Mouse (Mus musculus): Measurements from ENCODE around the gene Trim10. TPM values are rescaled to one million over a fixed set of nuclear protein-coding genes. Genes with fewer than 3 reads are reported as not detected.
A peak's percentile ranks its signal among the peaks of the same experiment; 100 is the strongest.

Gene Trim10
- polyA plus RNA-seq, 1 experiment: not detected

GRCm38 (mm10) chr17:36830470-36830869 is 38.9 kb upstream of the Trim10 start:
- H3K36me3 ChIP-seq (ENCODE audit: control insufficient read depth, insufficient read depth): no peaks in the 10 kb centered on the region
- no peak for TF ChIP-seq E2F4 (IDR thresholded peaks at IDR 0.05; ENCODE audit: insufficient read depth)
- TF ChIP-seq POLR2AphosphoS2 (IDR thresholded peaks at IDR 0.05; ENCODE audit: insufficient read length, low read depth): no peak
- no peak for TF ChIP-seq REST (IDR thresholded peaks at IDR 0.05; ENCODE audit: insufficient read depth, insufficient read length)
- H3K4me3 ChIP-seq: no peak overlapping the region
- no peaks in the 10 kb centered on the region for H3K79me2 ChIP-seq (ENCODE audit: control insufficient read depth, insufficient read depth)
- H3K4me2 ChIP-seq (ENCODE audit: low read depth): no peak overlapping the region
- no peak overlapping the region for H3ac ChIP-seq (ENCODE audit: control insufficient read depth, insufficient read length)
- peaks cover 18% of the 10 kb centered on the region for H3K27me3 ChIP-seq (ENCODE audit: control insufficient read depth, insufficient read depth, insufficient read length)

GRCm38 (mm10) chr17:36832694-36833093 is 36.7 kb upstream of the Trim10 start:
- H3K36me3 ChIP-seq (ENCODE audit: control insufficient read depth, insufficient read depth): no peaks in the 10 kb centered on the region
- no peak overlapping the region for H3K4me3 ChIP-seq
- no peak overlapping the region for H3K4me2 ChIP-seq (ENCODE audit: low read depth)
- no peaks in the 10 kb centered on the region for H3K79me2 ChIP-seq (ENCODE audit: control insufficient read depth, insufficient read depth)
- no peak overlapping the region for H3ac ChIP-seq (ENCODE audit: control insufficient read depth, insufficient read length)
- H3K27me3 ChIP-seq (ENCODE audit: control insufficient read depth, insufficient read depth, insufficient read length): peaks cover 10% of the 10 kb centered on the region
- no peak for TF ChIP-seq POLR2A (IDR thresholded peaks at IDR 0.05; ENCODE audit: insufficient read length, low read depth)
- no peak for TF ChIP-seq MYOD1 (IDR thresholded peaks at IDR 0.05; ENCODE audit: control insufficient read depth in 1 of 3, insufficient read length in 2 of 3, low read depth in 2 of 3)
- no peak for TF ChIP-seq TCF12 (IDR thresholded peaks at IDR 0.05; ENCODE audit: insufficient read depth, poor library complexity, severe bottlenecking)
- no peak for TF ChIP-seq E2F4 (IDR thresholded peaks at IDR 0.05; ENCODE audit: insufficient read depth)
- TF ChIP-seq POLR2AphosphoS2 (IDR thresholded peaks at IDR 0.05; ENCODE audit: insufficient read length, low read depth): no peak
- no peak for TF ChIP-seq MYOG (IDR thresholded peaks at IDR 0.05; ENCODE audit: control insufficient read depth in 1 of 3, insufficient read depth in 1 of 3, insufficient read length in 2 of 3, low read depth in 2 of 3)
- TF ChIP-seq TCF3 (IDR thresholded peaks at IDR 0.05; ENCODE audit: insufficient read length, low read depth): no peak
- TF ChIP-seq REST (IDR thresholded peaks at IDR 0.05; ENCODE audit: insufficient read depth, insufficient read length): no peak
- no peak for TF ChIP-seq MAX (IDR thresholded peaks at IDR 0.05; ENCODE audit: low read depth)
- TF ChIP-seq USF1 (IDR thresholded peaks at IDR 0.05; ENCODE audit: low read depth): no peak

GRCm38 (mm10) chr17:36835591-36836426 is 33.6 kb upstream of the Trim10 start:
- H3K4me3 ChIP-seq: peak overlapping the region; percentile 45
- peak overlapping the region; percentile 97 for H3K4me2 ChIP-seq (ENCODE audit: low read depth)
- peaks cover 5% of the 10 kb centered on the region for H3K79me2 ChIP-seq (ENCODE audit: control insufficient read depth, insufficient read depth)
- H3K36me3 ChIP-seq (ENCODE audit: control insufficient read depth, insufficient read depth): no peaks in the 10 kb centered on the region
- TF ChIP-seq TCF3 (IDR thresholded peaks at IDR 0.05; ENCODE audit: insufficient read length, low read depth) (no peak), SRF (IDR thresholded peaks at IDR 0.05; ENCODE audit: control insufficient read depth, insufficient read length, low read depth) (no peak), CEBPB (IDR thresholded peaks at IDR 0.05; ENCODE audit: insufficient read depth, poor library complexity, severe bottlenecking) (no peak), POLR2AphosphoS2 (IDR thresholded peaks at IDR 0.05; ENCODE audit: insufficient read length, low read depth) (no peak), E2F4 (IDR thresholded peaks at IDR 0.05; ENCODE audit: insufficient read depth) (no peak), USF1 (IDR thresholded peaks at IDR 0.05; ENCODE audit: low read depth) (no peak), POLR2A (IDR thresholded peaks at IDR 0.05; ENCODE audit: insufficient read length, low read depth) (no peak), MYOD1 (IDR thresholded peaks at IDR 0.05; ENCODE audit: control insufficient read depth in 1 of 3, insufficient read length in 2 of 3, low read depth in 2 of 3) (no peak), MYOG (IDR thresholded peaks at IDR 0.05; ENCODE audit: control insufficient read depth in 1 of 3, insufficient read depth in 1 of 3, insufficient read length in 2 of 3, low read depth in 2 of 3) (no peak), MAX (IDR thresholded peaks at IDR 0.05; ENCODE audit: low read depth) (no peak), TCF12 (IDR thresholded peaks at IDR 0.05; ENCODE audit: insufficient read depth, poor library complexity, severe bottlenecking) (no peak), REST (IDR thresholded peaks at IDR 0.05; ENCODE audit: insufficient read depth, insufficient read length) (no peak)
- H3K27me3 ChIP-seq (ENCODE audit: control insufficient read depth, insufficient read depth, insufficient read length): peaks cover 5% of the 10 kb centered on the region
- no peak overlapping the region for H3ac ChIP-seq (ENCODE audit: control insufficient read depth, insufficient read length)

DNA sequence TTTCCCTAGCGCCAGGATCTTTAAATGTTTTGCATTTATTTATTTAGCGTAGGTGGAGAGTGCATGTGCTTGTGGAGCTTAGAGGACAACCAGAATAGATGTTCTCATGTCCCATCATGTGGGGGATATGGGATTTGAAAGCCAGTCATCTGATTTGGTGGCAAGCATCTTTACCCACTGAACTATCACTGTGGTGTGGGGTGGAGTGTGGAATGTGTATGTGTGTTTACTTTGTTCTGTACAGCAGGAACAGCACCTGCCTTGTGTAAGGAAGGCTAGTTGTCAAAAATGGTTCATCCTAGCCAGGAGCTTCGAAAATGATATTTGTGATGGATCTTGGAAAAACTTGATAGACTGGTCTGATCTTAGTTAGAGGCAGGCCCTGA is 33.0 kb upstream of the Trim10 start:
- Histone ChIP-seq H3K36me3 (ENCODE audit: control insufficient read depth, insufficient read depth) (no peaks in the 10 kb centered on the region), H3K27me3 (ENCODE audit: control insufficient read depth, insufficient read depth, insufficient read length) (peaks cover 5% of the 10 kb centered on the region), H3K79me2 (ENCODE audit: control insufficient read depth, insufficient read depth) (peaks cover 5% of the 10 kb centered on the region), H3K4me3 (peak overlapping the region; percentile 45), H3ac (ENCODE audit: control insufficient read depth, insufficient read length) (peak overlapping the region; percentile 87), H3K4me2 (ENCODE audit: low read depth) (peak overlapping the region; percentile 97)
- TF ChIP-seq REST (IDR thresholded peaks at IDR 0.05; ENCODE audit: insufficient read depth, insufficient read length) (no peak), TCF12 (IDR thresholded peaks at IDR 0.05; ENCODE audit: insufficient read depth, poor library complexity, severe bottlenecking) (no peak), MYOG (IDR thresholded peaks at IDR 0.05; ENCODE audit: control insufficient read depth in 1 of 3, insufficient read depth in 1 of 3, insufficient read length in 2 of 3, low read depth in 2 of 3) (no peak), MAX (IDR thresholded peaks at IDR 0.05; ENCODE audit: low read depth) (no peak), USF1 (IDR thresholded peaks at IDR 0.05; ENCODE audit: low read depth) (no peak), TCF3 (IDR thresholded peaks at IDR 0.05; ENCODE audit: insufficient read length, low read depth) (no peak)

All from myocyte (in vitro differentiated cells).